Mouse (Mus musculus) cerebellum, adult 11 months (tissue): ENCODE measurements around the gene Il6st.
"Not testable (repeated sequence)": the region's sequence is repeated elsewhere in the genome, so short reads cannot be mapped to it uniquely, and the experiment has no call there.

Source experiments
- DNase-seq: peaks from one replicate; pipeline ENCODE4 v3.0.0; 2022

The Il6st gene

DNA sequence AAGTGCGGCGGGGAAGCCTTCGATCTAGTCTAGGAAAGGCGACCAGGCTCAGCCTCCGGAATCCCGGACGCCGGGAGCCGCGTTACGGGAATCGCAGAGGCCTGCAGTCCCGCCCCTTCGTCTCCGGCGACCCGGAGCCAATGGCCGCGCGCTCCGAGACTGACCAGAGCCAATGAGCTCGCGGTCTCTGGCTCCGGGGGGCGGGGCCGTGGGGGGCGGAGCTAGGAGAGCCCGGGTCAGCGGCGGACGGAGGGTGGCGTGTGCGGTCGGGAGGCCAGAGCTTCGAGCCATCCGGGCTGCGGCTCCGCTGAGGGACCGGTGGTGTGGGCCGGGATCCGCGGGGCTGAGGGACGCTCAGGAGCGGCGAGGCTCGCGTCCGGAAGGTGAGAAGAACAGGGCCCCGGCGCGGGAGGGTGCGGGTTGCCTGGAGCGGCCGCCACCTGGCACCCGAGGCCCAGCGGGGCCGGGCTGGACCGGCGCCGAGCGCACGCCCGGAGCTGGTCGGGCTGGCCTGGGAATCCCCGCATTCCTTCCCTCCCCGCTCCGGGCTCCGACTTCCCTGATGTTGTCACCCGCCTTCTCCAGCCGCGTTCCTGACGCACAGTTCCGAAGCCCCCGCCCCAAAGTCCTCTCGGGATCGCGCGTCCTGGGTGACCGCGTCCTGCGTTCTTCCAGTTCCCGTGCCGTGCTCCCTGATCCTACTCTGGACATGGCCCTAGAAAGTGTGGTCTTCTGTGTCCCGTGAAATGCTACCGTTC lies at the start of gene Il6st:
Gene Il6st, plus strand, starts transcription at position 203 of the 758 bp plus-strand sequence.
- peak; percentile 96 for DNase-seq

DNA sequence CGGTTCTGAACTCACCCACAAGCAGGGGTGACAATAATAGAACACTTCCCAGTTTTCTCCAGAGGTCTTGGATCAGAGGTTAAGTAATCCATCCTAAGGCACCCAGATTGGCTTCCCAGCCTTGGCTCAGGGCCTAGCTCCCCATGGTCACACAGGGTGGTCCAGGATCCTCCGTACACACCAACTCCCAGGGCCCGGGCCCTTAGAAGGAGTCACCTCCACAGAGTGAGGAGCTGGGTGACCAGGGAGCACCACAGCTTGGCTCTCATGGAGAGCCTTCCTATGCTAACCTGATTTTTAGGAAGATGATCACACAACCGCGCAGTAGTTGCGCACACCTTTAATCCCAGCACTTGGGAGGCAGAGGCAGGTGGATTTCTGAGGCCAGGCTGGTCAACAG lies 48.0 kb upstream of the Il6st start:
- DNase-seq, result no peak

DNA sequence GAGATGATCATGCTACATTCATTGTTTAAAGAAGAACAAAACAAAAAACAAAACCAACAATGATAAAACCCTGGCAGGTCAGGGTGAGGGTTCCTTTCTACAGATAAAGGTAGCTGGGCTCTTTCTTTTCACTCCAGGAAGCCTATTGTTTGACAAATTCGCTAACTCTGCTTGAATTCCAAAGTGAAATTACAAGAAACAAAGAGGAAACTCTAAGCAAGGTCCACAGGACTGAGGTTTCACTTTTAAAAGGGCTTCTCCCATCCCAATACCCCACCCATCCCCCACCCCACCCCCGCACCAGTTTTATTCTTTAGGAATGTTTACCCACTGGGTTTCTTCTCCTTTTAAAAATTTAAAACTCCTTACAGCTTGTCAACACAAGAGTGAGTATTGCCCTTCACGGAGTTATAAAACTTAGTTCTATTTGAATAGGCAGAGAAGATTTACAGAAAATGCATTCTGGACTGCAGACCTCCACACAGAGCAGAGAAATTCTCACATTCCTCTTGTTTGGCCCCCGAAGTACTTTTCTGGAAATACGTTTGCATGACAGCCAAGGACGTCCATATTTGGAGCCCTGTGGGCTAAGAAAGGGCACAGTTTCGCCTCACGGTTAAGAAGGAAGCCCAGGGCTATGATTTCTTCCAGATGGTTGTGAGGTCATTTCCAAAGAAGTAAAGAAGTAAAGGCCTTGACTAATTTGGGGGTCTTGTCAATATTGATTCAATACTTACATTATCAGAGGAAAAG lies 47.3 kb upstream of the Il6st start:
- DNase-seq, result no peak

DNA sequence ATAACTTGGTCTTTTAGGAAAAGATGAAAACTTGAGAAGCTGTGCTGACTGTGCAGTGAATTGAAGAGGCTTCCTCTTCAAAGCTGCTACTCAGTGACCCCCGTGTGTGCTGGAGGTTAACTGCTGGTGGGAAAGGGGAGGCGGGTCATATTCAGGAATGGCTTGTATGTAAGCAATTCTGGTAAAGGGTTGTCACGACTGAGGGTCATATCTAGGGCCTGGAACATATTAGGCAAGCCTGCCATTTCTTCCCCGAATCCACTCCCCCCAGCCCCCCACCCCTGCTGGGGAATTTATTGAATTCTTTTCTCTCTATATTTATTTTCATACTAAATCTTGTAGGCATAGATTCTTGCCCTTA lies 46.7 kb upstream of the Il6st start:
- no peak for DNase-seq

DNA sequence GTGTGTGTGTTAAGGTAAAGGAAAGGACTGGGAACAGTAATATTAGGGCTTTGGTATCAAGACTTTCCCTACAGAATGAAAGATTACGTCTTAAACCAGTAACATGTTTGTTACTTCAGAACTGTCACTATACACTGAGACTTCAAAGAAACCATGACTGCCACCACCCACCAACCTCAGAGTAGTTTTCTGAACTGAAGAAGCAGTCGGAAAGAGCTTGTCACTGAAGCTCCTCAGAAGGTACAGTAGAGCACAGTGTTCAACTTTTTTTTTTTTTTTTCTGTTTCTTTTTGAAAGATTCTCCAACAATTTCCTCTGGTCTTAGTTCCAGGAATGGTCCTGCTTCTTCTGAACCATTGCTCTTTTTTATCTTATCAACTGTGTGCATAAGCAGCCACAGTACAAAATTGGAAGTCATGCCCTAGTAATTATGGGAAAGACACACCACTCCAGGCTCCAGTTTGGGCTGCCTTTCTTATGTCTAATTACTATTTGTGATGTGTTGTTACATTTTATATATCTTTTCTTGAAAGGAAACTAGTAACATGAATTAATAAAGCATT lies 45.9 kb upstream of the Il6st start:
- no peak for DNase-seq

DNA sequence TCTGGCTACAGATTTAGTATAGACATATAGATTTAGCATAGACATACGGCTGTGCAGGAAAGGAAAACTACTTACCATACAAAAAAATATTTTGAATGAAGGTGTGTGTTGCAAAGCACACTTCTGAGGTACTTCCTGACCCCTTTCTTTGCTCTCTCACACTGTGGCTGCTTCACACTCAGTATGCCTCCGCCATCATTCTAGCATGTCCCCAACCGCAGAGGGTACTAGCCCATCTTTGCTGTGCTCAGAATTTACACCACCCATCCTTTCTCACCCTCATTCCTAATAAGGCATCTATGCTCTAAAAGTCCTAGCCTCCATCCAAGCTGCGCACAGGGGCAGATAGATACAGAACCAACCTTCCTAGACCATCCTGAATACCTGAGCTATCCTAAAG lies 45.3 kb upstream of the Il6st start:
- no peak for DNase-seq

DNA sequence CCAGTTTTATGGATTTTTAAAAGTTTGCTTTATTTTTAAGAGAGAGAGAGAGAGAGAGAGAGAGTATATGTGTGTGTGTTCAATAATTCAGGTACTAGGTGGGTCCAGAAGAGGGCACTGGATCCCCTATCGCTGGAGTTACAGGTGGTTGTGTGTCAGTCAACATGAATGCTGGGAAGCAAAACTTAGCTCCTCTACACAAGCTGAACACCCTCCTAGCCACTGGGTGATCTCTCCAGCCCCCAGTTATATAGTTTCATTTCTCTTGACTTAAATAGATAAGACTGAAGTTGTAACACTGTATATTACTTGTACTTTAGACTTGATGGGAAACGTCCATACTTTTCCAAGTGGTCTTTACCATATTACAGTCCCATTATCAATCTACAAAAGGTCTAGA lies 39.7 kb upstream of the Il6st start:
- no peak for DNase-seq

DNA sequence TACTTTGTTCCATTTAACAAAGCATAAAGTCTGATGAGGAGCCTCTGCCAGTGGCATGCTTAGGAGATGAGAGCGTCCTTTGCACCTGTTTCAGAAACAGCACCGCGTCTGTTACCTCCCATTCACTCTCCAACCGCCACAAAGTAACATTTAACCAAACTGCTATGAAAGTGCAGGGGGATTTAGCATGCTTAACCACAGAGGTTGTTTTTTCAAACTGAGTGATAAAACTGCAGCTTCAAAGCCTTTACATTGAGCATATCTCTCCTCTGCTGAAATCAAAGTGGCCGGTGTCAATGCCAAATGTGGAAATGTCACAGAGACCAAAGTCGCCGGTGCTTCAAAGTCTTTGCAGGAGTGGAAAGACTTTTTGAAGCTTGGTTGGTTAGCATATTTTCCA lies 39.2 kb upstream of the Il6st start:
- DNase-seq, result no peak

DNA sequence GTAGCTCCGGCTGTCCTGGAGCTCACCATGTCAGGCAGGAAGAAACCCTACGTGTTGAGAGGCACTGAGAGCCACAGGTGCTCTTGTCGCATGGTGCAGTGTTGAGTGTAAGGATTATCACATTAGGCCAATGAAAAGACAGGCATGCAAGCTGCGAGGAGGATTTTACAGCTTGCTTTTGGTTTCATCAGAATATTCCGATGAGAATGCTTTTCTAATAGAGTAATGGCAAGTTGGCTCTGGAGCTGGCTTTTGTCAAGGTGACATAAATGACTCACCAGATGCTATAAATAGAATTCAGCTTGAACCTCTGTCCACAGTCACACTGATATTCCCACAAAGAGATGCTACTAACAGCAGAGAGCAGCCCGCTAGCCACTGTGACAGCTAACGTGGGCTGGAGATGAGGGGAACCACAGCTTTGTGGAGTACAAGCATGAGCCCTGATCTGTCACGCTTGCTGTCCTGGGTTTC lies 38.7 kb upstream of the Il6st start:
- no peak for DNase-seq

DNA sequence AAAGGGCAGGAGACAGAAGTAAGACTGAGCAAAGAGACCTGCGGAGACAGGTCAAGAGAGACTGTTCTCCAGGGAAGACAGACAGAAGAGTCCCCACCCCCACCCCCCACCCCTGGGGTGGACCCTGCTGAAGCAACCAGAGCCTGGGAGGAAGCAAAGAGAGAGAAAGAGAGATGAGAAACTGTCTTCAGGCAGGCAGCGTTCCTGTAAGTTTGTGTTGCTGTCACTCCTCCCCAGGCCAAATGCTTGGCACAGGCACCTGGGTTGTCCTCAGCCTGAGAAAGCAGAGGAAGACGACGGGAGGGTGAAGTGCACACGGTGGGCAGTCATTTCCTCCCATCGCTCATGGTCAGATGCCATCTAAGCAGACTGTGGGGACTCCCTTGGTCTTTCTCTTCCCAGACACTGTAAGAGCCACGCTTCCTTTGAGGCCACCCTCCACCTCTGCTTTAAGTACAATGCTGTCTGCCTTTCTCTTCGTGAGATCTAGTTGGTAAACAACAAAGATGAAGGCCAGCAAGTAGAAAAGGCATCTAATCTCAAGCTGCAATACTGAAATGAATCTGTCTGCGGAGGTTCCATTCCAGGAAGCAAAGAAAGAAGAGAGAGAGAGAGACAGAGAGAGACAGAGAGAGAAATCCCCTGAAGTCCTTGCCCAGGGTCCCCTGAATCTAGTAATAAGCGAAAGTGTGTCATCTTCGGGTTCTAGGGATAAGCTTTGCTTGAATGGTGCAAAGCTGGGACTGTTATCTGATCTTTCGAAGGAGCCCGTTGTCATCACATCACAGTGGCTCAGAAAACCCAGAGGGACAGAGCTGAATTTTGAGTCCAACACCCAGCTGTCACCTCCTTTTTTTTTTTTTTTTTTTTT lies 37.4 kb upstream of the Il6st start:
- no peak for DNase-seq

DNA sequence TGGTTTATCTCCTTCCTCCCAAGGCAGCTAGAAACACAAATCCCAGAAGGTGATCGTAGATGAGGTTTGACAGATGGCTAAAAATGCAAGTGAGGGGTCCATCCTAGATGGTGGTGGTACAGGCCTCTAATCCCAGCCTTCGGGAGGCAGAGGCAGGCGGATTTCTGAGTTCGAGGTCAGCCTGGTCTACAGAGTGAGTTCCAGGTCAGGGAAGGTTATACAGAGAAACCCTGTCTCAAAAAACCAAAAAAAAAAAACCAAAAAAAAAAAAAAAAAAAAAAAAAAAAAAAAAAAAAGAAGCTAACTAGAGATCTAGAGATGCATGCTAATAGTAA lies 36.8 kb upstream of the Il6st start:
- DNase-seq, result not testable (repeated sequence)

DNA sequence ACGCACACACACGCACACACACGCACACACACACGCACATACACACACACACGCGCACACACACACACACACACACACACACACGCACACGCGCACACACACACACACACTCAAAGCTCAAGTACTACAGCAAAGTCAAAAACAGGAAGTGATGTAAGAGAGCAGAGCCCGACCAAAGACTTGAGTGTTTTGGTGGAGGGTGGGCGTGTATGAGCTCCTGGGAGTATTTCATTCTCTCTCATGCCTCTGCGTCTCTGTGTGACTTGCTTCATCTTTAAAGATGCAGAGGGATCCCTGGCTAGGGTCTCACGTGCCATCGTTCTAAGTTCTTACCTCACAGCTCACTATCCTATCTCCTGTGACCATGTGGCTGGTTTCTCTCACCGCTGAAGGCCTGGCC lies 36.3 kb upstream of the Il6st start:
- no peak for DNase-seq

DNA sequence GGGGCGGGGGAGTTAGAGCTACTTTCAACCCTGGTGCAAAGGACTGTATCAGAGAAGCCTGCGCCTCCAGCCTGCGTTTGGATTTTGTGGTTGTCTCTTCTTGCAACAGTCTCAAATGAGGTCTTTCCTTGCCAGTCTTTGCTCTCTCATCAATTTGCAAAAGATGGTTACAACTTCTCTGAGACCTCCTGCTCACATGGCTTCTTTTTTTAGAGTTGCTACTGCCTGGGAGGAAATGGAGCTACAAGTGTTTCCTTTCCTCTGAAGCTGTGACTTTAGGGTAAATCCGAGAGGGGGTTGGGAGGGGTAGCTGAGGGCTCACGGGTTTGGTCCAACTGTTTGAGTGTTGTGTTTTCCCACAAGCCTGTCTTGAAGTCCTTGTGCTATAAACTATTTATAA lies 30.6 kb upstream of the Il6st start:
- DNase-seq, result no peak

DNA sequence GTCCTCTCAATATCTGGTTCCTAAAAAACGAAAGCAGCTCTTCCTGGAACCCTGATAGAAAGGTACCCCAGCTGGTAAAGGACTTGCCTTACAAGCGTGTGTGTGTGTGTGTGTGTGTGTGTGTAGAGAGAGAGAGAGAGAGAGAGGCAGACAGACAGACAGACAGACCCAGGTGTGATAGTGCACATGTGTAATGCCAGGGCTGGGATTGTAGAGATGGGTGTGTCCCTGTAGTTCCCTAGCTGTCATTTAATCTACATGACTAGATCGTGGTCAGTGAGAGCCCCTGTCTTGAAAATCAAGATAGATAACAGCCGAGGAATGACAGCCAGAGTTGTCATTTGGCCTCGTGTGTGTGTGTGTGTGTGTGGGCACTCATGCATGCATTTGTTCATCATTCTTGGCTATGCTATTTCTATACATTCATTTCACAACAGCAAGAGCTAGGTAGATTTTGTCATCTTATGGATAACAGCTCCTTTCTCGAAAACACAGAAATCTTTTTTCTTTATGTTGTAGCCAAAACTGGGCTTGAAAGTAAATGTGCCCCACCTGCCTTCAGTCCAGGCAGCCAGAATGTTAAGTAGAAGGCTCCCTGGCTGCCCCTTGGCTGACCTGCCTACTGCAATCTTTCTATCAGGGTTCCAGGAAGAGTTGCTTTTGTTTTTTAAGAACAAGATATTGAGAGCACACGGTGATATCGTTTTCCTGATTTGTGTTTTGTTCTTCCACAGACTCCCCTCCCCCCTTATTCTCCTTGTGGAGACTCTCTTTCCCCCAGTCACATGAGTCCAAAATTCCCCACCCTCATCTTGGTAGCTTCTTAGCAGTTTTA lies 28.4 kb upstream of the Il6st start:
- DNase-seq, result no peak

DNA sequence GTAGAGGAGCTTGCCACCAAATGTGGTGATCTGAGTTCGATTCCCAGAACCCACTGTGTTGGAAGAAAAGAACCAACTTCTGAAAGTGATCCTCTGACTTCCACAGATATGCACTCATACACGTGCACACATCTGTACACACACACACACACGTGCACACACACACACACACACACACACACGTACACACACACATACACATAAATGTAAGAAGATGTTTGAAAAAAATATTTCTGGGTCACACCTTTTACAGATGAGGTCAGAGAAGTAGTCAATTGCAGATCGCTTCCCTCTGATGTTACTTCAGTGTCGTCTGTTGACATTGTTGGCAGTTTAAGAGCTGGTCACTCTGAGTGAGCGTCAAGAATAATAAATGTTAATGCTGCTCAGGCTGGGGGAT lies 27.6 kb upstream of the Il6st start:
- DNase-seq, result no peak

DNA sequence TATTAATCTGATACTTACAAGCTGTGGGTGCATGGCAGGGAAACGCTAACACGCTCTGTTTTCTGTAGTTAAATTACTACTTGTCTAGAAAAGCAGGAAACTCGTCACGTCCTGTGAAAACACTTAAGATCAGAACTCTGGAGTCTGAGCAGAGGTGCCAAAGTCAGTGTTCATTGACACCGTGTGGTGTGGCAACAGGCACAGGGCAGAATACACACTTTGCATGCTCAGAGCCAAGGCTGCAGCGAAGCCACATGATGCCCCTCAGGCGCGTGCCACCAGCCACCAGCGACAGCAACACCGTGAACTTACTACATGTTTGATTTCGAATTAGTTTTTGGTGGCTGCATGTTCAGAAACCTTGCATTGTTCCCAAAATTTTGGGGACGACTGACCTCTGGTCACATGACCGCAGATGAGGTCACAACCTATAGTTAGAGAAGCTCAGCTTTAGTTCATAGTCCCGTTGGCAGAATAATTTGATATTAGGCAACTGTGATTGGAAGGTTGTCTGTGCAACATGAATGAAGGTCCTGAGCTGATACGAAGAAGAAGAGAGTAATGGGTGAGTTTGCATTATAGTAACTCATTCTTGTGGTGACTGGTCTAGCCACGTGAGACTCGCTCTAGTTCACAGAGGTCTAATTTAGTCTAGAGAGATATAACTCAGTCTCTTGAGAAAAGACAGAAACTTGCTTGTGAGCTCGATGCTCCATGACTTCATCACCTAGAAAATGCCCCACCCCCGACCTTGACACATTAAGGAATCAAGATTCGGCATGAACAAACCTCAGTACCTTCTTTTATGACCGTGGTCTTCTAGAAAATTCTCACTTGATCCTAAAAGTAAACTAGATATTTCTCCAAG lies 25.6 kb upstream of the Il6st start:
- no peak for DNase-seq

DNA sequence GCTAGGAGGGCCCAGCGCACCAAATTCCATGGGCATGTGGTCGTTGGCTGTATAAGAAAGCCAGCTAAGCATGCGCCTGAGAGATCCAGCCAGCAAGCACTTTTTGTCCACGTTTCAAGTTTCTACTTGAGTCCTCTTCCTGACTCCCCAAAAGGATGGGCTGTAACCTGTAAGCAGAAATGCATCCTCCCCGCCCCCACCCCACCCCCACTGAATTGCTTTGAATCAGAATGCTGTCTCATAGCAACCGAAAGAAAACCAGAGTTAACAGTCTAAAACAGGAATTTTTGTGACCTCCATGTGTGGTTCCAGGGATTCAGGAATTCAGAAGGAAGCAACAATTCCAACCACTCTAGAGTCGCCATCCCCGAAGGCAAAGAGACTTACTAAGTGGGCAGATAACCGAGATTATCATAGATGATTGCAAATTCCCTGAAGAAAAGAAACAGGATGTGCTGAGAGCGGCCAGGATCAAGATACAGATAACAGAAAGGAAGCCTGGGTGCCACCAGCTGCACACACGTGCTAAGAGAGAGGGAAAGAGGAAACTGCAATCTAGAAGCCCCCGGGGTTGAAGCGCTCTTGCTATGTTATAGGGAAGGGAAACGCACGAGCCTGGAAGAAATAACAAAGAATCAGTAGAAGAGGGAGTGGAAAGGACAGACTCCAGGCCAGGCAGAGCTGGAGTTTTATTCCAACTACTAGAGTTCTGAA lies 24.6 kb upstream of the Il6st start:
- no peak for DNase-seq

DNA sequence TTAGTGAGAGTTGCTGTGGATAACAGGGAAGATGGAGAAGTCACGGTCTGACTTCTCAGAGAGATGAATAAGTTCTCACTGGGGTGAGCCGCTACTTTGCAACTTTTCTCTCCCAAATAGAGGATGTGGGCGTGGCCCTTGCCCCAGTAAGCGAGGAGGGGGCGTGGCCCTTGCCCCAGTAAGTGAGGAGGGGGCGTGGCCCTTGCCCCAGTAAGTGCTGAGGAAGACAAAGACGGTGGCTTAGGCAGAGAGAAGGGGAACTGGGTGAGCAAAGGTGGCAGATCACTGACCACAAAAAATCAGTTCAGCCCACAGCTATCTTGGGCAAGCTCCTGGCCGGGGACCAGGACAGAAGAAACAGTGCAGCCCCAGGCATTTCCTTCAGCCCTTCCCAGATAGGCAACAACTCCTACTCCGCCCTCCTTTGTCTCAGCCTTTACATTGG lies 23.9 kb upstream of the Il6st start:
- peak; percentile 5 for DNase-seq

DNA sequence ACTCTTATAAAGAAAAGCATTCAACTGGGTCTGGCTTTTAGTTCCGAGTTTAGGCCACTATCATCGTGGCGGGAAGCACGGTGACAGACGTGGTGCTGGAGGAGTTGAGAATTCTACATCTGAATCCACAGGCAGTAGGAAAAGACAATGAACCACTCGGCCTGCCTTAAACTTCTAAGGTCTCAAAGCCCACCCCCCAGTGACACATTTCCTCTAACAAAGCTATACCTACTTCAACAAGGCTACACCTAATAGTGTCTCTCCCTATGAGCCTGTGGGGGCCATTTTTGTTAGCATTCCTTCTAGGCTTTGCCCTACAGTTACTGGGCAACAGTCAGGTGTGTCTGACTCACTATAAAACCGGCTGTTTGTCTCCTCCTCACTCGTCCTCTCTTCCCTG lies 23.2 kb upstream of the Il6st start:
- no peak for DNase-seq

DNA sequence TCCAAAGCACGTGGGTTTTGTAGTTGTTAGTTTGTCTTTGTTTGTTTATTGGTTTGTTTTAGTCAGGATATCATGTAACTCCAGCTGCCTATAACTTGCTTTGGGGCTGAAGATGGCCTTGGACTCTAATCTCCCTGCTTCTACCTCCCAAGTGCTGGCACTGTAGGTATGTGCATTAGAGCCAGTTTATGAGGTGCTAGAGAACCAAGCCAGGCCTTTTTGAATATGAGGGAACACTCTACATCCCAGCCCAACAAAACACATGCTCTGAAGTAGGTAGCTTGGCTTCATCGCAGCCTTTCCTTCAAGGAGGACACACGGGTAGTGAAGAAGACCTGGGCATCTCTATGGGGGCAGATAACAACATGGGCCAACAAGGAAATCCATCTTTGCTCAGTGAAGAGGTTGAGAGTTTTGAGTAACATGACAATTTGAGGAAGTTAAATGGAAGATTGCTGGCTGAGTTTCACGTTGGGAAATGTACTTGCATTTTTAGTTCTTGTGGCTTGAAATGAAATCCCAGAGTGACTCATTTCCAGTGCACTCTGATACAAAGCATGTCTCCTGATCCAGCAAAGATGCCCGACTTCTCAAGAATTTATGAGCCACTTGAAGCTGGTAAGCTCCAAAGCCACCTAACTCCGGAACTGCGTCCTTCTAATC lies 20.9 kb upstream of the Il6st start:
- DNase-seq, result no peak
